Mouse (Mus musculus) ES-CJ7 (cell line): ENCODE results near the gene Mrps6.
A peak's percentile ranks its signal among the peaks of the same experiment; 100 is the strongest.
"Not testable (repeated sequence)": the region's sequence is repeated elsewhere in the genome, so short reads cannot be mapped to it uniquely, and the experiment has no call there.

Experiments
- DNase-seq: peaks from one replicate; pipeline ENCODE4 v3.0.0; 2011; ENCODE audit warnings: low read depth, low spot score

Mrps6 gene

GRCm38 (mm10) chr16:92062832-92063231 lies 4.8 kb downstream of the Mrps6 start:
- no peak for DNase-seq

GRCm38 (mm10) chr16:92064801-92065200 lies 6.7 kb downstream of the Mrps6 start:
- DNase-seq = no peak

GRCm38 (mm10) chr16:92070338-92070737 lies 12.3 kb downstream of the Mrps6 start:
- DNase-seq = no peak

- DNase-seq = no peak
These were observed 18.7 kb downstream of the Mrps6 start for GRCm38 (mm10) chr16:92076797-92077196.

GRCm38 (mm10) chr16:92083771-92084453 lies 25.8 kb downstream of the Mrps6 start:
- DNase-seq = no peak

GRCm38 (mm10) chr16:92089225-92089624 lies 31.2 kb downstream of the Mrps6 start:
- DNase-seq = no peak

- DNase-seq = no peak
These were observed 33.8 kb downstream of the Mrps6 start for GRCm38 (mm10) chr16:92091876-92092275.

- no peak for DNase-seq
These were observed 40.4 kb downstream of the Mrps6 start for GRCm38 (mm10) chr16:92098351-92099051.

- DNase-seq = no peak
These were observed 41.5 kb downstream of the Mrps6 start for GRCm38 (mm10) chr16:92099598-92099997.

GRCm38 (mm10) chr16:92100111-92100510 lies 42.0 kb downstream of the Mrps6 start:
- DNase-seq = no peak

GRCm38 (mm10) chr16:92102115-92102514 lies 44.0 kb downstream of the Mrps6 start:
- DNase-seq = no peak

- not testable (repeated sequence) for DNase-seq
These were observed 44.9 kb downstream of the Mrps6 start for GRCm38 (mm10) chr16:92102931-92103330.

- peak; percentile 87 for DNase-seq
These were observed 45.7 kb downstream of the Mrps6 start for GRCm38 (mm10) chr16:92103572-92104331.

- DNase-seq = no peak
These were observed 46.2 kb downstream of the Mrps6 start for GRCm38 (mm10) chr16:92104332-92104590.

GRCm38 (mm10) chr16:92104951-92105350 lies 46.9 kb downstream of the Mrps6 start:
- DNase-seq = no peak

- DNase-seq = peak; percentile 45
These were observed 47.6 kb downstream of the Mrps6 start for GRCm38 (mm10) chr16:92105631-92106030.

GRCm38 (mm10) chr16:92107346-92107745 lies 49.3 kb downstream of the Mrps6 start:
- DNase-seq = no peak

GRCm38 (mm10) chr16:92114706-92115241 lies 56.7 kb downstream of the Mrps6 start:
- DNase-seq = no peak

- peak; percentile 60 for DNase-seq
These were observed 57.7 kb downstream of the Mrps6 start for GRCm38 (mm10) chr16:92115611-92116421.

- no peak for DNase-seq
These were observed 59.5 kb downstream of the Mrps6 start for GRCm38 (mm10) chr16:92117337-92118209.
